Mouse (Mus musculus) liver, embryonic 12.5 days (tissue): Measurements from ENCODE around the gene Isg20l2. TPM values are rescaled to one million over a fixed set of nuclear protein-coding genes. Genes with fewer than 3 reads are reported as not detected.

Experiments
- ATAC-seq: fragments of 200-750 bp; cut with Nextera tagmentation; 2 replicates; pipeline ENCODE4 v1.8.0; 2017; ENCODE audit warnings: moderate number of reproducible peaks, mild to moderate bottlenecking, moderate library complexity
- H3K27ac ChIP-seq: fragments of 300-500 bp; sonication (generic); 2 replicates; pipeline ENCODE4 v1.5.1; 2016; ENCODE audit warnings: mild to moderate bottlenecking
- H3K27me3 ChIP-seq: fragments of 300-500 bp; sonication (generic); replicated peaks from 2 replicates; pipeline ENCODE4 v1.6.1; 2016; ENCODE audit warnings: mild to moderate bottlenecking, moderate library complexity
- H3K36me3 ChIP-seq: fragments of 300-500 bp; sonication (generic); 2 replicates; pipeline ENCODE4 v1.6.1; 2016; ENCODE audit warnings: mild to moderate bottlenecking, moderate library complexity
- H3K4me1 ChIP-seq: fragments of 300-500 bp; sonication (generic); 2 replicates; pipeline ENCODE4 v1.6.1; 2016
- H3K4me2 ChIP-seq: fragments of 300-500 bp; sonication (generic); 2 replicates; pipeline ENCODE4 v1.6.1; 2016; ENCODE audit warnings: mild to moderate bottlenecking, moderate library complexity
- H3K4me3 ChIP-seq: fragments of 300-500 bp; sonication (generic); 2 replicates; pipeline ENCODE4 v1.5.1; 2016; ENCODE audit warnings: mild to moderate bottlenecking, moderate library complexity
- H3K9ac ChIP-seq: fragments of 300-500 bp; sonication (generic); 2 replicates; pipeline ENCODE4 v1.6.1; 2016; ENCODE audit warnings: mild to moderate bottlenecking, moderate library complexity
- H3K9me3 ChIP-seq: fragments of 300-500 bp; sonication (generic); replicated peaks from 2 replicates; pipeline ENCODE4 v1.6.1; 2016; ENCODE audit warnings: mild to moderate bottlenecking, moderate library complexity
- WGBS: fragments of 180-500 bp; shearing (Covaris S2); methylation state at CpG from one replicate; pipeline ENCODE4 v1.1.7; 2016; ENCODE audit not compliant: insufficient replicate concordance; 5-methylcytosine and 5-hydroxymethylcytosine counted together
- polyA plus RNA-seq: library from polyadenylated mRNA; unstranded; fragments of >200 nt; fragmentation: Nextera tagmentation; extraction: Ambion mirVana; gene quantifications from 2 replicates; pipeline ENCODE4 v1.2.1, GENCODE M21; 2016

Isg20l2 gene
- polyA plus RNA-seq, 1 experiment from 2014 or later, result 52.2 TPM

DNA sequence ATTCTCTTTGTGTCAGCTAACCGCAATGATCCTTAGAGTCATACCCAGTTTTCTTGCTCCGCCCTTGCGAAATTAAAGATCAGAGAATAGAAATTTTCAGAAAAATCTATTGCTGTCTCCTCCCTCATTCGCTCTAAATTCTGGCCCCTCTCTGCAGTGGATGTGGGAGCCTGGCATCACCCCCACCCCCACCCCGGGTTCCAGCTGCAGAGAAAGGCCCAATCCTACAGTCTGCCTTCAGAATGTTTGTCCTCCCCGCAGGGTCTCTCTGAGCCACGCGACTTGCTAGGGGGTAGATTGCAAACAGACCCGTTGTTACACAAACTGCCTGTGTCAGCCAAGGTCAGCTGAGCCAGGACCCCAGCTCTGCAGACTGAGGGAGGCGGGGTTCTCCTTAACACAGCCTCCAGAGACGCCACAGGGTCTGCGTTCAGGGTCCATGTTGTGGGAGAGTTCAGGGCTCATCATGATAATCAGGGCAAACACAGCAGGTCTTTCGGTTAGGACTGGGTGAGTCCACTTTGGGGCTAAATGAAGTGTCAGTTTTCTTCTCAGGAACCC, 19.9 kb downstream of the Isg20l2 start:
- Histone ChIP-seq H3K27ac (no peak overlapping the region), H3K9ac (no peak overlapping the region), H3K4me2 (no peak overlapping the region), H3K36me3 (no peaks in the 10 kb centered on the region), H3K4me1 (peaks cover 34% of the 10 kb centered on the region), H3K9me3 (no peaks in the 10 kb centered on the region), H3K27me3 (peaks cover 100% of the 10 kb centered on the region), H3K4me3 (no peak overlapping the region)
- no peak for ATAC-seq
- WGBS, result 9% methylated on average over 13 of the region's 13 CpGs

DNA sequence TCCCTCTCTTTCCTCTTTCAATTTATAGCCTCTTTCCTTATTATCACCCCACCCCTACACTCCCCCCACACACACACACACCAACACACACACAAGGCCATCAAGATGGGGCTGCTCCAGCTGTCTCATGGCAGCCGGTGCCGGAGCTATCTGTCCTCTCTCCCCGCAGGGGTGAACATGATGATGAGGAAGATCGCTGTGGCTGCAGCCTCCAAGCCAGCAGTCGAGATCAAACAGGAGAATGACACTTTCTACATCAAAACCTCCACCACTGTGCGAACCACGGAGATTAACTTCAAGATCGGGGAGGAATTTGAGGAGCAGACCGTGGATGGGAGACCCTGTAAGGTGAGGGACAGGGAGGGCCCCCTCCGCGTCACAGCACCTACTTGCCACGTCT, 21.8 kb downstream of the Isg20l2 start:
- Histone ChIP-seq H3K27me3 (peaks cover 97% of the 10 kb centered on the region), H3K27ac (no peak overlapping the region), H3K9ac (no peak overlapping the region), H3K4me1 (peaks cover 28% of the 10 kb centered on the region), H3K4me3 (peak overlapping the region; percentile 29), H3K4me2 (peak overlapping the region; percentile 55), H3K9me3 (no peaks in the 10 kb centered on the region), H3K36me3 (no peaks in the 10 kb centered on the region)
- no peak for ATAC-seq
- WGBS, result 6% methylated on average over 12 of the region's 12 CpGs

DNA sequence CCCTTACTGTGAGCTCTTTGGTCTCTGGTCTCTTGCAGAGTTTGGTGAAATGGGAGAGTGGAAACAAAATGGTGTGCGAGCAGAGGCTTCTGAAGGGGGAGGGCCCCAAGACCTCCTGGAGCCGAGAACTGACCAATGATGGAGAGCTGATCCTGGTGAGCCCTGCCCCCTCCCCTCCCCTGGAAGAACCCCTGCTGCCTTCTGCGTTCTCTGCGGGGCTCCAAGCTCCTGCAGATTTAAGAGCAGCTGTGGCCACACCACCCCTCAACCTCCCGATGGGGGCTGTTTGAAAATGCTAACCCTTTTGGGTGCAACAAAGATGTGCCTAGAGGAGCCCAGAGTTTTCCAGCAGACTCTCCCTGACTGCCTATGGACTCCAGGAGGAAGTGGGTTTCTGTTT, 22.3 kb downstream of the Isg20l2 start:
- 1% methylated on average over 5 of the region's 5 CpGs for WGBS
- no peak overlapping the region for H3K27ac ChIP-seq
- no peaks in the 10 kb centered on the region for H3K9me3 ChIP-seq
- peaks cover 95% of the 10 kb centered on the region for H3K27me3 ChIP-seq
- ATAC-seq, result peak; percentile 42; the same call in 1 of the 2 replicates
- H3K4me2 ChIP-seq, result peak overlapping the region; percentile 55
- H3K36me3 ChIP-seq, result no peaks in the 10 kb centered on the region
- H3K4me3 ChIP-seq, result peak overlapping the region; percentile 29
- peaks cover 23% of the 10 kb centered on the region for H3K4me1 ChIP-seq
- no peak overlapping the region for H3K9ac ChIP-seq

DNA sequence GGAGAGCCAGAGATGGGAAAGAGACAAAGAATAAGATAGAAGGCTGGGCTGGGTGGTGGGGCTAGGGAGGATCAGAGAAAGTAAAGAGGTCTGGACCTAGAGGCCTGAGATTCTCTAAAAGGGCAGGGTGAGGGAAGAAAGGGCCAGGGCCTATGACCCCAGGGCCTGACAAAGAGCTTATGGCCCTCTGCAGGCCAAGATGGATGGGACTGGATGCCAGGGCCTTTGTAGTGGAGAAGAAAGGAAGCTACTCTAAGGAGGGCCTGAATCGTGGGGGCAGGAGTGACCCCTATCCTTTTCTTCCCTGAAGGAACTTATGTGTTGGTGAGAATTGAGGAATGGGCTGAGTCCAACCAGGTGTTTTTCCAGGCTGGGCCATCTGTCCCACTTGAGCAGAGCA, 27.9 kb downstream of the Isg20l2 start:
- Histone ChIP-seq H3K4me3 (no peak overlapping the region), H3K27me3 (peaks cover 81% of the 10 kb centered on the region), H3K4me1 (peaks cover 14% of the 10 kb centered on the region), H3K9ac (no peak overlapping the region), H3K27ac (no peak overlapping the region), H3K4me2 (no peak overlapping the region), H3K36me3 (no peaks in the 10 kb centered on the region), H3K9me3 (no peaks in the 10 kb centered on the region)
- ATAC-seq, result no peak
- 30% methylated on average over 1 of the region's 1 CpGs for WGBS

DNA sequence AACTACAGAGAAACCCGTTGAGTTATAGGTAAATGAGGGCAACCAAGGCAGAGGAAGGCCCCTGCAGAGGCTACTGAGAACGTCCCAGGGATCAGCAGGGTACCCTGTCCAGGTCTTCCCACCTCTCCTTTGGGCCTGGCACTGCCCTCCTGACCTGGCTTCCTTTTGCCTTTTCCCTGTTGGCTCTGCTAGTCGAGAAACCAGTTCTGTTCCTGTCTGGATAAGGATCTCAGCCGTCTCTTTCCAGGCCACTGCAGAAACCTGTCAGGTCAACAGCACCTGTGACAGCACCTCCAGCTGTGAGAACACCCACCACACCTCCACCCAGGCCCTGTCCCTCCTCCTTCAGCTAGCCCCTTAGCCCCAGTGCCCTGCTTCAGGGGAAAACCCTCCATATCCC, 28.4 kb downstream of the Isg20l2 start:
- 39% methylated on average over 4 of the region's 4 CpGs for WGBS
- Histone ChIP-seq H3K27ac (no peak overlapping the region), H3K36me3 (no peaks in the 10 kb centered on the region), H3K4me1 (peaks cover 14% of the 10 kb centered on the region), H3K27me3 (peaks cover 80% of the 10 kb centered on the region), H3K4me3 (no peak overlapping the region), H3K9ac (no peak overlapping the region), H3K4me2 (no peak overlapping the region), H3K9me3 (no peaks in the 10 kb centered on the region)
- no peak for ATAC-seq

DNA sequence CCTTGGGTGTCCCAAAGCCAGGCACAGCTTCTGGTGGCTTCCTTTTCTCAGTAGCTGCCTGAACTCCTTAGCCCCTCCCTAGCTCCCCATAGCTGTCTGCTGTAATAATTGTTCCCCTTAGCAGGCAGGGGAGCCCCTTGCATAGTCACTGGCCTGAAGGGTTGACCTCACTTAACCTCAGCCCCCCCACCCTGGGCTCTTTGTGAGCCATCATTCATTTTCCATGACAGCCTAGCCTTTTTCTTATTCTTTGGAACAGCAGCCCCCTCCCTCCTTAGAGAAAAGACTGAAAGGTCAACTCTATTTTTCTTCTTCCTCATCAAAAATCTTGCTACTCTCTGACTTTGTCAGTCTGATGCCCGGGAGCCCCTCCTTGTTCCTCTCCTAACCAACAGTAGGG, 28.9 kb downstream of the Isg20l2 start:
- H3K27ac ChIP-seq, result no peak overlapping the region
- ATAC-seq, result no peak
- WGBS, result 47% methylated on average over 1 of the region's 1 CpGs
- no peaks in the 10 kb centered on the region for H3K9me3 ChIP-seq
- peaks cover 14% of the 10 kb centered on the region for H3K4me1 ChIP-seq
- no peaks in the 10 kb centered on the region for H3K36me3 ChIP-seq
- H3K27me3 ChIP-seq, result peaks cover 75% of the 10 kb centered on the region
- no peak overlapping the region for H3K4me2 ChIP-seq
- H3K4me3 ChIP-seq, result no peak overlapping the region
- no peak overlapping the region for H3K9ac ChIP-seq

DNA sequence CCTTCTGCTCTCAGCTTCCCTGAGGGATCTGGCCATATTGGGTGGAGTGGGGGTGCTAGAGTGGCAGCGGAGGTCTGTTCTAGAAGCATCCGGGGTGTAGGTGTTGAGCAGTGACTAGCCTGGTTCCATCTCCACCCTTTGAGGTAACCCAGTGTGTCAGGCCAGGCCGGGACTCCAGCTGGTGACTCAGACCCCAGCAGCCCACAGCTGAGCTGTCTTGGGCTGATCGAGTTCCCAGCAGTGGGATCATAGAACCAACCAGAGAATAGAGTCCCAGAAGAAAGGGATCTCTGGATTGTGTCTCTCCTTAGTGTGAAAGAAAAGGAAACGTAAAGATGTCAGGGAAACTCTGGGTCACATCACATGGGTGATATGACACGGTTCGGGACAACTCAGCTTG, 29.3 kb downstream of the Isg20l2 start:
- Histone ChIP-seq H3K4me1 (peaks cover 14% of the 10 kb centered on the region), H3K27me3 (peaks cover 74% of the 10 kb centered on the region), H3K9me3 (no peaks in the 10 kb centered on the region), H3K27ac (no peak overlapping the region), H3K36me3 (no peaks in the 10 kb centered on the region), H3K4me2 (no peak overlapping the region), H3K4me3 (no peak overlapping the region), H3K9ac (no peak overlapping the region)
- WGBS, result 51% methylated on average over 7 of the region's 7 CpGs
- ATAC-seq, result no peak

DNA sequence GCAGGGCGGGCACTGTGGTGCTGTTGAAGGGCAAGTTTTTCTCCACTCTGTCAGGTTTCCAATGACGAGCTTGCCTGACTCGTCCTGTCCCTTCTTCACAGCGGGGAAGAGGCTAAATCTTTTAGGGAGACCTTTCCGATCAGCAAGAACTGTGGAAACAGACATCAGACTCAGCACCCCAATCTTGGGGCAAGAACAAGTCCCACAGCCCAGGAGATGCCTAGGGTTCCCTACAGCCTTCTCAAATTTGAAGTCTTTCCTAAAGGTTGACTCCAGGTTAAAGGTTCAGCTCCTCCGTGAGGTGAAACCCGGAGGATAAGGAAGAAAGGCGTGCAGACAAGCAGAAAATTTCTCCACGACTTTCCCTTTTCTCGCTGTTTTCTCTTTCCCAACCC, 30.1 kb downstream of the Isg20l2 start:
- peak overlapping the region; percentile 46 for H3K4me3 ChIP-seq
- H3K9me3 ChIP-seq, result no peaks in the 10 kb centered on the region
- H3K27ac ChIP-seq, result peak overlapping the region; percentile 68; the same call in 1 of the 2 replicates
- peaks cover 14% of the 10 kb centered on the region for H3K4me1 ChIP-seq
- ATAC-seq, result no peak
- no peaks in the 10 kb centered on the region for H3K36me3 ChIP-seq
- H3K9ac ChIP-seq, result peak overlapping the region; percentile 55; the same call in 1 of the 2 replicates
- H3K27me3 ChIP-seq, result peaks cover 69% of the 10 kb centered on the region
- WGBS, result 11% methylated on average over 10 of the region's 10 CpGs
- H3K4me2 ChIP-seq, result peak overlapping the region; percentile 72

DNA sequence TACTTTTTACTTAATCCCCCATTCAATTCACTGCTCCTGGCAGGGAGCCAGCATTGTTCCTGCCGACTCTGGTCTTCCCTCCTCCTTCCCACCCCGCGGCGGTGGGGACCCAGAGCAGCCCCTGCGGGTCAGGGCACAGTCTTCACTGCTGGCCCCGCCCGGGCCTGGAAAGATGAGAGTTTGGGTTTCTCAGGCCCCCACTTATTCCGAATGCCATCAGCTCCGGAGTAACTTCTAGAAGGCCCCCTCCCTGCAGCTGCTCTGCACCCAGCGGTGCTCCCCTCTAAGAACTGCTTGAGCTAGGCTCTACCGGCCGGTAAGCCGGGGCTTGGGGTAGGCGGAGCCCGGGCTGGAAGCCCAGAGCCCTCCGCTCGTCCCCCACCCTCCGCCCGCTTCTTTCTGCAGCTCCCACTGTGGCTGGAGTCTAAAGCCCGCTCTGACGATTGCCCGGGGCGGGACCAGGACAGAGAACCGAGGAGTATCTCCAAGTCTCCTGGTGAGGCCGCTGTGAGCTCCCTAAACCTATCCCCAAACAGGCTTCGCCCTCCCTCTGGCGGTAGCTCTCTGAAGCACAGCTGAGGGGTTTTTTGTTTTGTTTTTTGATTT, 30.6 kb downstream of the Isg20l2 start:
- H3K27ac ChIP-seq, result peak overlapping the region; percentile 68
- H3K4me2 ChIP-seq, result peak overlapping the region; percentile 72
- no peaks in the 10 kb centered on the region for H3K36me3 ChIP-seq
- peak overlapping the region; percentile 46 for H3K4me3 ChIP-seq
- no peaks in the 10 kb centered on the region for H3K9me3 ChIP-seq
- peaks cover 14% of the 10 kb centered on the region for H3K4me1 ChIP-seq
- H3K9ac ChIP-seq, result peak overlapping the region; percentile 55; the same call in 1 of the 2 replicates
- ATAC-seq, result peak; percentile 87
- WGBS, result 0% methylated on average over 27 of the region's 27 CpGs
- peaks cover 64% of the 10 kb centered on the region for H3K27me3 ChIP-seq

DNA sequence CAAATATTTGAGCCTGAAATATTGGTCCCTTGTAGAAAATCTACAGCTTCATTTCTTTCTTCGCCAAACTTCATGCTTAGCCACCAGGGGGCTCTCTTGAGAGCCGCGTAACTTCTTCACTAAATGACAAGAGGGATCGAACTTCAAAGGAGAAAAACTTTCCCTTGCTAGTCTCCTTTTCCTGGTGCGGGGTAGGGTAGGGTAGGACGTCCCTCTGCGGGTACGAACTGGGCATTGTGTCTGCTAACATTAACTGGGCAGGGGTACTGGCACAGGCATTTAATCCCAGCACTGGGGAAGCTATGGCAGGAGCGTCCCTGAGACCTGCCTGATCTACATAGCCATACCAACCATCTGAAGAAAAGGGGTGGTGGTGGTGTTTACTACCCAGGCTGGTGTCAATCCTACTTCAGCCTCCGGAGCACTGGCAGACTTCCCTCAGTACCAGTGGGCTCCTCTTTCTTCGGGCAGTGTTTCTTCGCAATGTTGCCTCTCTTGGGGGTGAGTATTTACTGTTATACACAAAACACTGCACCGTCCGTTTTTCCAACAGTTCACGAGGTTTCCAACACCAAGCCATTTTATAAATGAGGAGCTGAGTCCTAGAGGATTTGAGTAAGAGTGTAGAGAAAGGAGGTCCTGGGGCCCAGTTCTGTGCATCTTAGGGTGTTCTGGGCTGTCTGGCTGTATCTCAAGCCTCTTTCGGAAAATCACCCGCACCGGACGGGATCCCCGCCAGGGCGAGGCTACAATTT, 40.2 kb downstream of the Isg20l2 start:
- 2% methylated on average over 21 of the region's 21 CpGs for WGBS
- 0 out of 2 replicates have a peak, but pooled peaks have one; percentile 41 for ATAC-seq
- H3K27ac ChIP-seq, result no peak overlapping the region

DNA sequence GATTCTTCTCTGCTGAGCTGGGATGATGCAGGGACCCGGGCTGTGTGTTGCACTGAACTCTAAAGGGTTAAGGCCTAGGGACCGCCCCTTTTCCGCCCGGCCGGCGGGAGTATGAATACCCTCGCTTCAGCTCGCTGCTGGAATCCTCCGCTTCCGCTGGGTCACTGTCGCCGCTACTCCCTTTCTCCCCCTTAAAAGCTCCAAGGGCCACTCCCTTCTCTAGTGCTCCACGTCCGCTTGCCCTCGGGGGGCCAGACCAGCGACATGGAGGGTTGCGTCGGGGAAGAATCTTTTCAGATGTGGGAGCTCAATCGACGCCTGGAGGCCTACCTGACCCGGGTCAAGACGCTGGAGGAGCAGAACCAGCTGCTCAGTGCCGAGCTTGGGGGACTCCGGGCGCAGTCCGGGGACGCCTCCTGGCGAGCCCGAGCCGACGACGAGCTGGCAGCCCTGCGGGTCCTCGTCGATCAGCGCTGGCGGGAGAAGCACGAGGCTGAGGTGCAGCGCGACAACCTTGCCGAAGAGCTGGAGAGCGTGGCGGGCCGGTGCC, 40.9 kb downstream of the Isg20l2 start, which contains the start of gene Nes:
Gene Nes (plus strand): TSS at position 140 of the 550 bp plus-strand sequence.
- peaks cover 88% of the 10 kb centered on the region for H3K27me3 ChIP-seq
- H3K9me3 ChIP-seq, result no peaks in the 10 kb centered on the region
- peaks cover 24% of the 10 kb centered on the region for H3K4me1 ChIP-seq
- H3K9ac ChIP-seq, result peak within 1 kb of the TSS; percentile 48
- peak within 1 kb of the TSS; percentile 51 for H3K4me3 ChIP-seq
- ATAC-seq, result peak; percentile 40
- WGBS, result under 1% methylated on average over 44 of the region's 44 CpGs
- H3K4me2 ChIP-seq, result peak within 1 kb of the TSS; percentile 62
- H3K27ac ChIP-seq, result no peak within 1 kb of the TSS
- no peaks in the 10 kb centered on the region for H3K36me3 ChIP-seq

More for the DNA sequence above, 40.2 kb downstream of the Isg20l2 start:
- H3K9ac ChIP-seq, result no peak overlapping the region
- H3K4me2 ChIP-seq, result peak overlapping the region; percentile 62
- peaks cover 81% of the 10 kb centered on the region for H3K27me3 ChIP-seq
- H3K36me3 ChIP-seq, result no peaks in the 10 kb centered on the region
- peaks cover 24% of the 10 kb centered on the region for H3K4me1 ChIP-seq
- peak overlapping the region; percentile 51 for H3K4me3 ChIP-seq
- H3K9me3 ChIP-seq, result no peaks in the 10 kb centered on the region
